Mouse (Mus musculus) erythroblast, embryonic 14.5 days (primary cell): ENCODE measurements around the gene Dcaf15.

Source experiments
- GATA1 ChIP-seq: IDR thresholded peaks from 2 replicates; pipeline ENCODE4 v1.6.1; 2012; ENCODE audit warnings: low read length, inconsistent platforms, mixed read lengths
- TAL1 ChIP-seq: IDR thresholded peaks from 3 replicates; pipeline ENCODE4 v1.6.1; 2012; ENCODE audit warnings: low read length, inconsistent platforms, mixed read lengths

DNA sequence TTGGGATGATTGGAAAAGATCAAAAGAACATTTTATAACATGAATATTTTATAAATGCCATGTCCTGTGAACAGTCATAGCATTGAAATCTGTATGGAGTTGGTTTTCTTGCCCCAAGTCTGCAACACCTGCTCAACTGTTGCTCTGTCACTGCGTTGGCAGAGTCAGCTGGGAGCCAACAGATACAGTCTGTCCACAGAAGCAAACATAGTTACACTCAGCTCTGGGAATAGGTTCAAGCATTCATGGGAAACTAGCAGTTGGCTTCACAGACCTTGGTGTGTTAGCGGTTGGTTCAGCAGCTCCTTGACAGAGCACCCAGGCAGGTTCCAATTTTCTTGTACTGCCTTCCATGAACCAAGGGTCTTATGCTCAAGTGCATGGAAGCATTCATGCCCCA is 33.9 kb downstream of the Dcaf15 start:
- TF ChIP-seq GATA1 (no peak), TAL1 (no peak)
